Mouse (Mus musculus) spleen, postnatal 14 days (tissue): ENCODE results near the gene Ryr3.
A peak's percentile ranks its signal among the peaks of the same experiment; 100 is the strongest.

Experiments
- DNase-seq, 2 experiments: peaks; one replicate each; pipeline ENCODE4 v3.0.0; 2021 to 2022; ENCODE audit warnings: low spot score in 2 of 2

The Ryr3 gene

DNA sequence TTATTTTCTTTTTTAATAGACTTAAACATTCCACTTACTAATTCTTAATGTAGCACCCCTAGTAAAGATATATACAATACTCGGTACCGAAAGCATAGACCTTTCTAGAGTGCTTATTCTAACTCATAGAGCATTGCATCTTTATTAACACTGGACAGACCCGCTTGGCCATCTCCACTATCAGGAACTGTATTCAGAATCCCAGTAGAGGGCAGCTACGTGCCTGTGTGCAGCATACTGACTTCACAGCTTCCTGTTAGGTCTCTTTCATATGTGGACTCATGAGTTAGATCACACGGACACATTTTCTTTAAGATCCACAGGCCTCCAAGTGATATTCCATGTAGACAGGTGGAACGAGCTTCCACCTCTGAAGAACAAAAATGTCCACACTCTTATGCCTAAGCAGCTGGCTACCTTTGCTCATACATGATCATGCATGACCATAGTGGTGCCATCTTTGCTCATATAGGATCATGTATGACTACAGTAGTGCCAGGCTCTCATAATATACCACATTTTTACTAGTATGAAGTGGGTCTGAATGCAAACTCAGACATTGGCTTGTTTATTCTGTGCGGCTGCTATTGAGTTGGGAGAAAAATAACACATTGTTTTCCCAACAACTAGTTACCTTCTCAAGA lies 417.4 kb downstream of the Ryr3 start:
- DNase-seq = no peak

DNA sequence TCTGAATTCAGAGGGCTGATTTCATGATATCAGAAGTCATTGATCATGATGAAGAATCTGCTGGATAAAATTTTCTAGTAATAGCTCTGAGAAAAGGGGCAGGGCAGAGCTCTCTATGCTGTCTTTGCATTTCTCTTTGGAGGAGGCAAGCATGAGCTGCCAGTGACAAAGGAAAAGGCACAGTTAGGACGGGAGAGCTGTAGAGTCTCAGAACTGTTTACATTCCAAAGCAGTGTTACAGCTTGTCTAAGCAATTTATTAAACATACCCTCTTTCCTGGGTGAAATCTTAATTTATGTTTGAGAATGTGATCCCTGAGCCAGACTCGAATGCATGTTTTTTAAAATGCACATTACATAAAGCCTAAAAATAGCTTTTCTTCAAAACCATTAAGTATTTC lies 435.3 kb downstream of the Ryr3 start:
- DNase-seq = no peak

DNA sequence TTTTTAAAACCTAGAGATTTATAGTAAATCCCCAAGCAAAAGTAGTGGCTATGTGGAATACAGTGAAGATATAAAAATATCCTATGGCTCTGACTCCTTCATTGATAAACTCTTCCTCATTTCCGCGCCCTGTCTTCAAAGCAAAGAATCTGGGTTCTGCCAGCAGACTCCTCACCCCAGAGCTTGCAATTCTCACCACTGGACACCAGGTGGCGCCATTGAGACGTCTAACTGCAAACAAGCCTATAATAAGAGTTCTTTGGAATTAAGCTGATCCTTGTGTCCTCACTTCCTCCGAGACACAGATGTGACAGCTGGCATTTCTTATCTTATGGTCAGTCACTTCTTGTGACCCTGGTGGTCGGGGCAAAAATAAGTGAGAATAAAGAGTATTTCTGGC lies 442.1 kb downstream of the Ryr3 start:
- DNase-seq = peak; percentile 35 to 41

DNA sequence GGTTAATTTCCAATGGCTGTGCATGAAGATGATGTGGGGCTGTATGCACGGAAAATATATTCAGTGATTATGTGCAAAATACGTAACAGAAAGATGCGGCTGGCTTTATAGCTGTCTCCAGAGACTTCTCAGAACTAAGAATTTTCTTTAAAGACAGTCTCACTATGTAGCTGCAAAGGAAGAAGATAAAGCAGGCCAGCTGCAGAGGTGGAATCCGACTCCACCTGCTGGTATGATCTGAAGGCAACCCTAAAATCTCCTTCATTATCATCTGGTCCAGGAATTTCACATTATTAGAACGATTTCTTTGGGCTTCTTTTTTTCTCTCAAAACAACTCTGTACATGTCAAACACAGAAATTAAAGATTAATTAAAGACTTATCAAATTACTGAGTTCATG lies 449.2 kb downstream of the Ryr3 start:
- no peak for DNase-seq

DNA sequence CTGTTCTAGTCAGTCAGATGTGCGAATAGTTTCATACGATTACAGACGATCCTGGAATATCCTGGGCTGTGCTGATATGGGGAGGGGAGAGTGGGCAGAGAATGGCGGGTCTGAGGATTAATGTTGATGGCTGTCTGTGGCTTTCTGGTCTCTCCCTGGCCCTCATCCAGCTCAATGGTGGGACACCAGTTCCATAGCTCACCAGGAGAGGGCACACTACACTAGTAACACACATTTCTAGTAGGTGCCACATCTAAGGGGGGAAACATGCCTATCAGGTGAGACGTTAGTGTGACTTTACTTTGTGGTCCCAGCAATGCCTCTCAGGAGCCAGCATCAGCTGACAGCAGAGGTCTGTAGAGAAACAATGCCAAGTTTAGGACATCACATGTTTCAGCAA lies 451.9 kb downstream of the Ryr3 start:
- no peak for DNase-seq

DNA sequence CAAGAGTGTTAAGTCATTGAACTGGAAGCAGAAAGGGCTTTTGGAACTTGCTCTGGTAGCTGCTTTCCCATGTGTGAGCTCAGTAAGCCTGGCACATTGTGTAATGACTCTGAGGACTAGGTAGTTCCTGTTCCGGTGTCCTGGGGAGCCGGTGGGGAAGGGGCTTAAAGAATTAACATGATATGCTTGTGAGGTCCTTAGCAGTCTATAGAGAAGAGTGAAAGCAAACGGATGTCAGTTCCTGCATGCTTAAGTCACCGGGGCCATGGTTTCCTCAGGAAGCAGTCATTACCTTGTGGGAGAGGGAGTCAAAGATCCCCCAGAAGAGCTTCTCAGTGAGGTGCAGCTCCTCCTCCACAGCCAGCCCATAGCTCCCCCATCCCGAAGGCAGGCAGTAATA lies 452.6 kb downstream of the Ryr3 start:
- no peak for DNase-seq

DNA sequence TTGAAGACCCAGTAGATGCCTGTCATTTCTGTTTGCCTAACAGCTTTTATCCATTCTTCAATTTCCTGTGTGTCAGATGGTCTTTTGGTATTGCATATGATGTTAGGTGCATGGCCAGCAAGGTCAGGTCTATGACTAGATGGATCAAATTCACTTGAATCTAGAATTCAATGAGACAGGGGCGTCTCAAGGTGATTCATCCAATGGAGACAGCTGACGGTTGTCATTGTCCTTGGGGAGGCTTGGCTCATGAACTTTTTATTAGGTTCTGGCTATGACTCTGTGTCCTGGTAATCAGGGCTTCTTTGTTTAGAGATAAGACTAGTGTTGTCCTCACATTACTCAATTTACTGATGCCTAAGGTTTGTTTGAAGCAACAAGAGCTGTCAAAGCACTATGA lies 454.9 kb downstream of the Ryr3 start:
- no peak for DNase-seq

DNA sequence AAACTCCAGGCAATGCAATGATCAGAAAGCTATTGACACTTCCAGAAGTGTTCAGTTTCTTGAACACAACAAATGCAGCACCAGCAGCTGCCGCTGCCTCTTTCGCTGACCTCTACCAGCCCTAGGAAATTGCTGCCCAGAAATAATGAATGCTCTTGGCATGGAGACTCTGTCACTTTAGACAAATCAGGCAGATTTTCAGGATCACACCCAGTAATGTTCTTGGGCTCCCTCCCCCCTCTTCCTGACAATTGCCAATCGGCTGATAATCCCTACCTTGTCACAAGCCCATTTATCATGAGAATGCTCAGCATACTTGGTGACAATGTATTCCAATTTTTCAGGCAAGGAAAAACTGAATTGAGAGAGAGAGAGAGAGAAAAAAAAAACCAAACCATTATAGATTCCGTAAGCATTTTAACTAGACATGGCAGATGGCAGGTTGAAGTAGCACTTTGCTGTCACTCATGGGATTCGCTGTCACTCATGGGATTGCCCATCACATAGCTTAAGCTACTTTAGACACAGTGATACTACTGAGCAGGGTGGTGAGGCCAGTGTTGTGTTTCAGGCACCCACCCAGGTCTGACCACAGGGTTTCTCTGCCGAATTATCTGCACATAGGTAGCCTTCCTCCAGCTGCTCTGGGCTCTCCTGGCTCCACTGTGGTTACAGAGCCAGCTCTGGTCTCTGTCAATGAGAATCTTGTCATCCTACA lies 455.5 kb downstream of the Ryr3 start:
- no peak for DNase-seq

DNA sequence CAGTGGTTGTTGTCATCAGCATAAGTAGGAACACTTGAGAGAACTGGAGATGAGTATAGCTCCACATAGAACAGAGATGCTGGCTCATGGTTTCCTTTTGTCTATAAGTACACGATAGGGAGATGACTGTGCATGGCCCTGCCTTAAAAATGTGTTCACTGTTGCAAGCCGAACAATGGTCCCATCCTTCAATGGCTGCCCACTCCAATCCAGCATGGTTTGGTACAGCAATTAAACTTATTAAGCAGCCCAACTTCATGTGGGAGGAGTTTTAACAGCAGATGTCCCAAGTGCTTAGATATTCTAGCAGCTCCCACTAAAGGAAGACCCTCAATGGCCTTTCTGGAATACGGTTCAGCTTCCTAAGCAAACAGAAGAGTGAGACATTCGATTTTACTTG lies 456.2 kb downstream of the Ryr3 start:
- no peak for DNase-seq

DNA sequence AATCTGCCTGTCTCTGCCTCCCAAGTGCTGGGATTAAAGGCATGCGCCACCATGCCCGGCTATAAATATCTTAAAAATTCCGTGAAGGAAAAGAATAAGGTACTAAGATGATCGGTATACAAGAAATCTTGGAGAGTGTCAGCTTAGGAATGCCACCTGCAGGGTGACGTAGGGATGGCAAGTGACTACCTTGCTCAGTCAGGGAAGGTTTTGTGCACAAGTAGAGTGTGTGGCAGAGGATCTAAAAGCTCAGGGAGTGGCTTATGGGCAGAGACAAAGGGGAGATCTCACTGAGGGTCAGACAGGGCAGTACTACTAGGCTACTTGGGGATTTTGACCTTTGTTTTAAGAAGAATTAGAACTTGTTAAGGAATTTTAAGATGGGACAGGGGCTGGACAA lies 457.2 kb downstream of the Ryr3 start:
- no peak for DNase-seq

DNA sequence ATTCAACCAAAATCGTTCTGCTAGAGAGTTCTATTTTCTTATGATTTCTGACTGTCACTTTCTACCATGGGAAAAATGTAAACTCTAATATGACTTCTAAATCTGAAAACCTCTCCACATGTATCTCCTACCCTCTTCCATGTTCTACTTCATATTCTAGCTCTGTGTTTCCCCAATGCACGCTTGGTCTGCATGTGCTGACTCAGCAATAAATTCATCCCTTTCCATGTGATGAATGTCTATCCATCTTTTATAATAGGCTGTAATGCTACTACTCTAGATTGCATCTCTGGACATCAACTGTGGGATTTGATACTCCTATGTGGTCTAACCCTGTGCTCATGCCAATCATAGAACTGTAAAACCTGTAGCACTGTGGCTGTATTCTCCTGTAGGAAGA lies 458.2 kb downstream of the Ryr3 start:
- DNase-seq = no peak

DNA sequence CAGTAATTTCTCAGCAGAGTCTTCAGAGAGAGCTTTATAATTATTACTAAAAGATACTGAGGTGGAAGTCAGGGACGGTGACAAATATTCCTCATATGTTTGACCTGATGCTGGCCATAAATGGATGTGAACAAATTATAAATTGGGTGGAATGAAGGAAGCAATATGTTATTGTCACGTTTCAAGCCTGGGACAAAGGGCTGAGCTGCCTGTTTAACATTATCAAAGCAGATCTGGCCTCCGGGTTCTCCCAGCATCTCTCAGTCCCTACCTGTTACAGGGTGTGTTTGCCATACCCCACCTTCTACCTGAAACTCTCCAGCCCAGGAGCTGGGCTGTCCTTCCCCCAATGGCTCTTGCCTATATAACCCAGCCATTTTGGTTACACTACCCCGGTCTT lies 463.6 kb downstream of the Ryr3 start:
- no peak for DNase-seq

DNA sequence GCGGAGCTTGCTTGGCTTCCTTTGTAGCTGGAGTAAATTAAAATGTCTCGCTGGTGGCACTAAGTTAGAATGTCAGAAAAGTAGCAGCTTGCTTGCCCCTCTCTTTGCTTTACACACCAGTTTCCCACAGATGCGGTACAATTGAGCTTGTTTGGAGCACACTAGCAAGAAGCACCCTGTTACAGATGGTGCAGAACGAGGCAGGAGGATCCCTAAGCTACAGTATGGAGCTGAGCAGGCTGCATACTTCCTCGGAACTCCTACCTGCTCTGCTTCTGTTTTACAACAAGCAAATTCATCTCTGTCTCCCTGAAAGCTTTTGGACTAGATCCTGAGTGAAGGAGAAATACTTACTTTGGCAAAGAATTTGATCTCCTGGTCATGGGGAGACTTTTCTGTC lies 465.5 kb downstream of the Ryr3 start:
- no peak for DNase-seq

DNA sequence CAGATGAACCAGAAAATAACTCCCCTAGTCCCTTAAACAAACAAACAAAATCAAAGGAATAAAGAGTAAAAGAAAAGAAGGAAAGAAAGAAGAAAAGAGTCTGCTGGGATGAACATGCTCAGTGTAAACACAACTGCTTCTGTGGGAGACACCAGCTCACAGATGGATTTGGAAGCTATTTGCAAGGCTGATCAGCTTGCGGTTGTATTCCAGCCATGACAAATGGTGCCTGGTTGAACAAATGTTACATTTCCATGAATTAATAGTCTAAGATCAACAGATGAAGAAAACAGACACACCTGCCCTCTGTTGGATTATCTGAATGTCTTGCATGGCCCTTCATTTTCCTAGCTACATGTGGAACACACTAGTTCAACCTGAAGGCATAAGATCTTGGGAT lies 468.4 kb downstream of the Ryr3 start:
- DNase-seq = no peak

DNA sequence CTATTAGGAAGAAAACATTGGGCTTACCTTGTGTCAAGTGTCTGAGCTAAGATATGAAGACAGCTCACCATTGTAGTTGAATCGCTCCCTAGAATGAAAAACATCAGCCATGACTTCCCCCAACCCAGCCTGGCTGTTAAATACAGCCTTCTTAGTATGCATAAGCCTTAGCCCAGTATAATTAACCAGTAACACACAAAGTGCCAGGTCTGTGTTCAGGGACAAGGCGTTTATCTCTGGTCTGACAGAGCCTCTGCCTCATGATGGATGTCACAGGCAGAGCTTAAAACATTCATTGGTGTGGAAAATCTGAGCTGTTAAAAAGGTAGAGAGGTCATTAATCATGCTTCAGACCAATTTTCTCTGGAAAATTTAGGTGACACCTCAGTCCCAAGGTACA lies 484.0 kb downstream of the Ryr3 start:
- DNase-seq = no peak

DNA sequence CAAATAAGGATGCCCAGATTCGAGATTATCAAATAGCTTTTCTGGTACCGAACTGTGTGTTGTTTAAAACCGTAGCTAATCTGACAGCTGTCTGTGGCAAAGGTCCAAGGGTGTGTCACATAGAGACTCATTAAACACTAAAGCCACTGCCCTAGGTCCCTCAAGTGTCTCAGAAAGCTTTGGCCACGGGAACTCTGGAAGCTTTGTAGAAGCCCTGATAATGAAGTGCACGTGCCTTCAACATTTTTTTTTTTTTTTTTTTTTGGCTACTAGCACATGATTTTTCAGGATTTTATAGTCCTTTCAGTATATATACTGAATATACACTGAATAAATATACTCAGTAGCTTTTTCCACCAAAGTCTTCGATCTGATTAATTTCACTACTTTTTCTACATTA lies 489.1 kb downstream of the Ryr3 start:
- DNase-seq = no peak

DNA sequence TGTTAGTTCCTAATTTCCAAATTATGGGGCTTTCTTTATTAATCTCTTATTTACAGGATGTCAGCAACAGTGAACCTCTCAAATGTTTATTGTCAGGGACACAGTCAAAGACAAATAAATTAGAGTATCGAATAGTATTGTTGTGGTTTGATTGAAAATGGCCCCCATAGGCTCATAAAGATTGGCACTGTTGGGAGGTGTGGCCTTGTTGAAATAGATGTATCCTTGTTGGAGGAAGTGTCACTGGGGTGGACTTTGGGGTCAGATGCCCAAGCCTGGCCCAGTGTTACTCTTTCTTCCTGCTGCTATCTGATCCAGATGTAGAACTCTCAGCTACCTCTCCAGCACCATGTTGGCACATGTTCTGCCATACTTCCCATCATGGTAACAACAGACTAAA lies 495.7 kb downstream of the Ryr3 start:
- no peak for DNase-seq

DNA sequence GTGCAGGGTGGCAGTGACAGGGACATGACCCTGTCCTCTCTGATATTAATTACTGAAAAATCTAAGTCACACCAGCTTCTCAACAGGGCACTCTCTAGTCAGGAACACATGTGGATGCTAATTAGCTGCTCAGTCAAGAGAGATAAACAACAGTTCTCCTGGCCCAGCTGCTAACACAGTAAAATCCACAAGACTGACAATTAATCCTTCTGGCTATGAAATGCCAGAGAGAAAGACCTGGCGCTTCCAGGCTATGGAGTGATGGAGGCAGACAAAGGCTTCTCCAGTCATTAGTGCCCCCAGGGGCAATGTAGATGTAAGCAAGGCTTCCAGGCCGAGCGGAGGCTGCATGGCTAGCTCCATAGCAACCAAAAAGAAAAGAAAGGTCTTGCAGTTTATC lies 496.2 kb downstream of the Ryr3 start:
- DNase-seq = no peak

DNA sequence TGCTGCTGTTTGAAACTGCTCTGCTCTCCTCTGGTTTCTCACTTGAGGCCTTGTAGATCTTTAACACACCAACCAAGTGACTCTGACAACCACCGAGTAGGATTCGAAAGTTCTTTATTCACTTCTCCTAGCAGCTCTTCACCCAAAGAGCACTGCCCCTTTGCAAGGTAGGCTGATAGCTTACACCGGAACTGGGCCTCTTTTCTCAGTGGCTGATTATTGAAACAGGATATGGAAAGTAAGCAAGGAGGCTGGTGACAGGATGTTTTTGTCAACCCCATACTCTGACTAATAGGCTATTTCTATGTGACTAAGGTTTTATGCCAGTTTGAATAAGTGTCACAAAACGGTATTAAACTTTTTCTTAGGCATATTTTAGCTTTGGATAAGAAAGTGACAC lies 502.2 kb downstream of the Ryr3 start:
- no peak for DNase-seq

DNA sequence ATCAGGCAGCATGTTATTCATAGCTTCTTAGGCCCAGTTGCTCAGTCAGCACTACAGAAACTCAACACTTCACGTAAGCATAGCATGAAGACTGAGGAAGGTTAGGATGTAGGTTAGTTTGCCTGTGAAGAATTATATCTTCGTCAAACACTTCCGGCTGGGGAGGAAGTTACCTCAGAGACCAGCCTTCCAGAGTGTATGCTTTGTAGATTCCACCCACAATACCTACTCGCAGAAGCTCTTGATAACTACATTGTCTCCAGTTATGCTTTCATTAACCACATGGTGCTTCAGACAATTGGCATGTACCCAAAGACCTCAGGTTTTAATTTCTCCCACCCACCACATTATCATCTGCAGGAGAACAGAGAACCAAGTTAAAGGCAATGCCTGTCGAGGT lies 535.1 kb downstream of the Ryr3 start:
- DNase-seq = no peak

DNA sequence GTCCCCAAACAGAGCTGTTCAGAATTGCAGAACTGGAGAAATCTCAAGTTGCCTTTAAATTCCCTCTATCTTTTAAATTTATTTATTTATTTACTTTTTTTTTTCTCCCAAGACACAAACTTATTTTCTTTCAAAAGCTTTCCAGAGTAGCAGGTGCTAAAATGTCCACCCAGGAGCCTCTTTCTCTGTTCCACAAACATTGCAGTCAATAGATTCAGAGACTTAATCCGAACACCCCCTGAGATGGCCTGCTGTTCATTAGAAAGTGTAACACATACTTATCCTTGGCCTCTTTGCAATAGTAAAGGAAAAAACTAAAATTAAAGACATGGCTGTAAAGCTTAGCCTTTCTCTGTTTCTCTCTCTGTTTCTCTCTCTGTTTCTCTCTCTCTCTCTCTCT lies 539.6 kb downstream of the Ryr3 start:
- DNase-seq = no peak

DNA sequence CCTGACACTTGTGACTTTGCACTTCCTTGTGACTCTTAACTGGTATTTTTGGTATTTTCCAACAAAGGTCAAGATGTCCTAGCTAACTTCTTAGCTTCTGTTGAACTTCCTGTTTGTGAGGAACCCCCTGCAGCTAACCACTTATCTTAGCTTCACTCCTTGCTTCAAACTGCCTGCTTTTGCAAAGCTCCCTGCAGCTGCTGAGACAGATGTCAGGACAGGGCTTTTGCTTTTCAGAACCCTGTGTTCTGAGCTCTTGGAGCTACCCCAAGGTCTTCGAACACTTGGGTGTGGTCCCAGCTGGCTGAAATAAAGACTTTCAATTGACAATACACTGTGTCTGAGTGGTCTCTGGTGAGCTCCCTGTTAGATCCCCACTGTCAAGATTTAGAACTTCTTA lies 540.2 kb downstream of the Ryr3 start:
- DNase-seq = no peak

DNA sequence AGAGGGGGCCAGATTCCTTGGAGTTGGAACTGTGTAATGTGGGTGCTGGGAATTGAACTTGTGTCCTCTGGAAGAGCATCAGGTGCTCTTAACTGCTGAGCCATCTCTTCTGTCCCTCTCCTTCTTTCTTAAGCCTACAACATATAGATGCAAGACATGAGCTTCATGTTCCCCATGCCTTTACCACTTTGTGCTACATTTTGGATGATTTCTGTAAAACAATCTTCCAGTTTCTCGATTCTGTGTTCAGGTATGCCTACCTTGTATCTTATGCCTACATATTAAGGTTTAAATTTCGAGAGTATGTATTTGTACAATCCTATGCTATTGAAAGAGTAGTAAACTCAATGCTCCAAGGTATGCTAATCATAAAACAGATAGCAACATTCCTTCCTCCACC lies 540.7 kb downstream of the Ryr3 start:
- no peak for DNase-seq

DNA sequence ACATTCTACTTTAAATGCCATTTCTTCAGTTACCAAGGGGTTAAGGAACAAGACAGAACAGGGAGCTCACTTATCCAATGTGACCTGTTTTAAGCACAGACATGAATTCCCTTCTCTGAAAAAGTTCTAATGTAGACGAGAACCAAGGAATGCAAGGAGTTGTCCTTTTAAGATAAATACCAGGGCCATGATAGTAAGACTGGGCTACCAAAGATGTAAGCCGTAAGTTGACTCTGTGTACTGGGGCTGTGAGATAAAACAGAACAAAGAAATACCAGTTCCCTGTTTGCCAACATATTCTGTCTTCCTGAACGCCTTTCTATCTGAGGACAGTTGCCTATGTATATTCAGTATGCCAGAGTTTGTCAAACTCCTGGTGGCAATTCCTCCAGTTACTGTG lies 547.4 kb downstream of the Ryr3 start:
- no peak for DNase-seq
